Mouse (Mus musculus) mature B cell (primary cell): ENCODE measurements around the gene Hoxb8.

ENCODE experiments used
- in situ Hi-C: fragments of 300-500 bp; cut with MboI; formaldehyde crosslinking; loops from 2 replicates; pipeline ENCODE4 v1.14.3; 2019

Gene Hoxb8

DNA sequence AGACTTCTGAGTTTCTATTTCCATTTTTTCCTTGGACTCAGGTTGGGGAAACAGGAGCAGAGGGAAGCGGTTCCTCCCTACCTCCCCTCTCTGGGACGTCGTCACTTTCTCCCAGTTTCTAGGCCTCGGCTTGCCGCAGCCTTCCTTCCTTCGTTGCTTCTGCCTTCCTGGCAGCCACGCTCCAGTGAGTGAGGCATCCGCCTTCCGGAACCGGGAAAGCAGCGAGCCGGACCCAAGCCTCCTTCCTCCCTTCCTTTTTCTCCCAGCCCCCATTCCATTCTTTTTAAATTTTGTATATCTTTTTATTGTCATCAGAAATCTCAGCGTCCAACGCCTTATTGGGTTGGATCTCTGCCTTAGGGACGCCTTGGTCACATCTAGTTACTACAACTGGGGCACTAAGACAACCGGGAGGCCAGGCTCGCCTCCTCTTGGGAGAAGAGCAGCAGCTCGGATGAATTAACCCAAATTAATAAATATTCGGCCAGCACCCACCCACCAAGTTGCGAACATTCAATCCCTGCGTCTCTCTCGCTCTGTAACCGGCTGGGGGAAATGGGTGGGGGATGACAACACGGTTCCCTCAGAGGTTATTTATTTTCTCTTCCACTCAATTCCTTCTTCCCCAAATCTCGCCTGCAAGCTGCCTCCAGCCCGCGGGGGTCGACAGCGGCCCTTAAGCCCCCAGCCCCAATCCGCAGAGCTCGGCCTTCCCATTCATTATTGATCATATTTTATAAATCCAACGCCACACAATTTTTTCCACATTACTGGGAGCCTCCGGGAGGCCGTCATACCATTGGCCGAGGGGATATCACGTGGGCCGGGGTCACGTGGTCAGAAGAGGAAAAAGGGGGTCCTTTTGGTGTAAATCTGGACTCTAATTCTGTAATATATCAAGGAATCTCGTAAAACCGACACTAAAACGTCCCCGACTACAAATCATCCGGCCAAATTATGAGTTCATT, 4.3 kb downstream of the Hoxb8 start, which contains the start of gene Hoxb7:
Hoxb7 (plus strand) TSS at position 853 of the 968 bp plus-strand sequence.
- in situ Hi-C loops: loop anchor here (25.0 kb wide), 1 partner anchor 576 kb away; no protein-coding TSS in a partner anchor

DNA sequence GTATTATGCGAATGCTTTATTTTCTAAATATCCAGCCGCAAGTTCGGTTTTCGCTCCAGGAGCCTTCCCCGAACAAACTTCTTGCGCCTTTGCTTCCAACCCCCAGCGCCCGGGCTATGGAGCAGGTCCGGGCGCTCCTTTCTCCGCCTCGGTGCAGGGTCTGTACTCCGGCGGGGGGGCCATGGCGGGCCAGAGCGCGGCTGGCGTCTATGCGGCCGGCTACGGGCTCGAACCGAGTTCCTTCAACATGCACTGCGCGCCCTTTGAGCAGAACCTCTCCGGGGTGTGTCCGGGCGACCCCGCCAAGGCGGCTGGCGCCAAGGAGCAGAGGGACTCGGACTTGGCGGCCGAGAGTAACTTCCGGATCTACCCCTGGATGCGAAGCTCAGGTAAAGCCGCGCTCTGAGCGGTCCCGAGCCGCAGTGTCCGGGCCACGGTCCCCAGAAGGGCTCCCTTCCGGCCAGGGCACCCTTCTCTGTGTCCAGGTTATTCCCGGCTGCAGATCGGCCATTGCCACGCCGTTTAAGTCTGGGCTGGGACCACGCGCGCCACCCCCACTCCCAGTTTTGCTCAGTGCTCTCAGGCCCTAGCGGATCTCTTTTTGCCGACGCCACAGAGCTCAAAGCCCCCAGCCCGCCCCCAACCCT, 5.2 kb downstream of the Hoxb8 start:
- in situ Hi-C loops: loop anchor here (25.0 kb wide), 1 partner anchor 575 kb away; no protein-coding TSS in a partner anchor

DNA sequence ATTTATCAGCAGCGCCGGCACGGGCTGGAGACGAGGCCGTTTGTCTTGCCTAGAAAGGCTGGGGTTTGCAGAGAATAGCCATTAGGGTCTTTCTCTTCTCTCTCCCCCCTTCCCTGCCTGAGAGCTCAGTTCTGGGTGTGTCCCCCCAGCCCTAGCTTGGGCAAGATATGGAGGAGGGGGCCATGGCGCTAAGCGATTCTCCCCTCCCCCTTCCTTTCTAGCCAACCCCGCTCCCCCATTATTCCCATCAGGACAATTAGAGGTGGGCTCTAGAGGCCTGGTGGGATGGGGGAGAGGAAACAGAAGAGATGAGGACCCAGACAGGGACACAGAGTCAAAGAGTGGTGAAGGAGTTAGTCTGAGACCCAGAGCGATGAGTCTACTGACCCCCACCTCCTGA, 5.7 kb downstream of the Hoxb8 start:
- in situ Hi-C loops: loop anchor here (25.0 kb wide), 1 partner anchor 575 kb away; no protein-coding TSS in a partner anchor

DNA sequence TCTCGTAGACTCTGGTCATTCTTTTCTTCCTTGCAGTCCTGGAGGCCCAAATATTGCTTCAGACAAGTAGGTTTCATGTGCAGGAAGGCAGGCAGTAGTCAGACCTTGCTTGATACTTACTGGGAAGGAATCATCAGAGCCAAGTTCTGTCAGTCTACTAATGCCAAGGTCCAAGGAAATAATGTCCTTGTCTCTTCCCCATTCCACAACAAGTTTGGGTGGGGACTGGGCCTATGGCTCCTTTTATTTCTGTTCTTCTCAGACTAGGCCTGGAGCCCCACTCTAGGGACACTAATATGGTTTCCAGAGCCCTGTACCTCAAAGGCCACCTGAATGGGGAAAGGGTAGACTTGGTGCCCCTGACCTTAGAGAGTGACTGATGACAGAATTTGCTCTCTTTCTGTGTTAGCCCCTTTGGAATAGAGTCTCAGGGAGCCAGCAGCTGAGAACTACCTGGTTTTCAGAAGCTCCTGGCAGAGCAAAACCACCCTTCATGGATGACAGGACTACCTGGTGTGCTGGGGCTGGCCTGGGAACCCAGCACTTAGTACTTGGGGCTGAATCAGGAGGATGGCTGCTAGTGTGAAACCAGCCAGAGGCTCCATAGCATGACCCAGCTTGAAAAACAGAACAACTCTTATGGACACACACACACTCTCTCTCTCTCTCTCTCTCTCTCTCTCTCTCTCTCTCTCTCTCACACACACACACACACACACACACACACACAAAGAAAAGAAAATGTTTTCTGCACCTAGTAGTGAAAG, 6.9 kb downstream of the Hoxb8 start:
- in situ Hi-C loops: loop anchor here (25.0 kb wide), 1 partner anchor 574 kb away; no protein-coding TSS in a partner anchor

DNA sequence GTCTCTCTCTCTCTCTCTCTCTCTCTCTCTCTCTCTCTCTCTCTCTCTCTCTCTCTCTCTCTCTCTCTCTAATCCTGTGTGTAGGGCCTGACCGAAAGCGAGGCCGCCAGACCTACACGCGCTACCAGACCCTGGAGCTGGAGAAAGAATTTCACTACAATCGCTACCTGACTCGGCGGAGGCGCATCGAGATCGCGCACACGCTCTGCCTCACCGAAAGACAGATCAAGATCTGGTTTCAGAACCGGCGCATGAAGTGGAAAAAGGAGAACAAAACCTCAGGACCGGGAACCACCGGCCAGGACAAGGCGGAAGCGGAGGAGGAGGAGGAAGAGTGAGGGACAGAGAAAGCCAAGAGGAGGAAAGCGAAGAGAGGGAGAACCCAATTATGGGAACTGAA, 7.6 kb downstream of the Hoxb8 start:
- in situ Hi-C loops: loop anchor here (25.0 kb wide), 1 partner anchor 573 kb away; no protein-coding TSS in a partner anchor

DNA sequence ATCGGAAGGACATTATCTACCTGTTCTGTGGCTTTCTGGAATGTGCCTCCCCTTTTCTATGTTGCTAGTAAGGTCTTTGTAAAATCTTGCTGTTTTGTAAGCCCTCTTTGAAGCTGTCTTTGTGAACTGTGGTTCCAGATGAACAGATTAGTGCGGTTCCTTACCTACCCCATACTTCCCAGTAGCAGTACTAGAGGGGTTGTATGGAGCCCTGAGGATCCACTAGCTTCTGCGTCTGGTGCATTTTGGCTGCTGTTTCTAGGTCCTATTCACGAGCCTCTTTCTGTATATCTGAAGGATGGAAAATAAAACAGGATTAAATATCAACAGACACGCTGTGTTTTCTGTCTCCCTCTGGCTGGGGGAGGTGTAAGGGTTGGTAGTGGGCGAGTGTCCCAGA, 8.1 kb downstream of the Hoxb8 start:
- in situ Hi-C loops: loop anchor here (25.0 kb wide), 1 partner anchor 572 kb away; no protein-coding TSS in a partner anchor

DNA sequence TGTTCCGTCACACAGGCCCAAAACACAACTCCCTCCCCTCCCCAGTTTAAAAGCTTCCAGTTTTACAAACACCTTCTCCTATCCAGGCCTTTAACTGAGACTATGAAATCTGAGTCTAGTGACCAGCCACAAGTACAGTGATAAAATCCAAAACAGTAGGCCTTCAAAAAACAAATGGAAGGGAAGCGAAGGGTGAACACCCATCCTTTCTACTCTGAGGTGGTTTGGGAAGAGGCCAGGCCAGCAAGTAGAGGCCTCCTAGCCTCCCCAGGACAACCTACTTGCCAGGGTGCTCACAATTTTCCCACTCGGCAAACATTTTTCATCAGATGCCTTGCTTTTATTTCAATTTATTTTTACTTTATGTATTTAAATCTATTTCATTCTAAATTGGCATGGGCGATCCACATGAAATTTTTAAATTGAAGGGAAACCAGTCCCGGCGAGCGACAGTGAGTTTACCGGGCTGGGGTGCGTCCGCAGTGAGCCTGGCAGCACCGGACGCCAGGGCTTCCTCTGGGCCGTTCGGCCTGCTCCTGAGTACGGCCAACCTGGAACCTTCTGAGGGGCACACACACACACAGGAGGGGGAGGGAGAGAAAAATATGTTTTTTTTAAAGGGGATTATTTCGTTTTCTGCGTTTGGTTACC, 9.1 kb downstream of the Hoxb8 start:
- in situ Hi-C loops: loop anchor here (25.0 kb wide), 1 partner anchor 571 kb away; no protein-coding TSS in a partner anchor

DNA sequence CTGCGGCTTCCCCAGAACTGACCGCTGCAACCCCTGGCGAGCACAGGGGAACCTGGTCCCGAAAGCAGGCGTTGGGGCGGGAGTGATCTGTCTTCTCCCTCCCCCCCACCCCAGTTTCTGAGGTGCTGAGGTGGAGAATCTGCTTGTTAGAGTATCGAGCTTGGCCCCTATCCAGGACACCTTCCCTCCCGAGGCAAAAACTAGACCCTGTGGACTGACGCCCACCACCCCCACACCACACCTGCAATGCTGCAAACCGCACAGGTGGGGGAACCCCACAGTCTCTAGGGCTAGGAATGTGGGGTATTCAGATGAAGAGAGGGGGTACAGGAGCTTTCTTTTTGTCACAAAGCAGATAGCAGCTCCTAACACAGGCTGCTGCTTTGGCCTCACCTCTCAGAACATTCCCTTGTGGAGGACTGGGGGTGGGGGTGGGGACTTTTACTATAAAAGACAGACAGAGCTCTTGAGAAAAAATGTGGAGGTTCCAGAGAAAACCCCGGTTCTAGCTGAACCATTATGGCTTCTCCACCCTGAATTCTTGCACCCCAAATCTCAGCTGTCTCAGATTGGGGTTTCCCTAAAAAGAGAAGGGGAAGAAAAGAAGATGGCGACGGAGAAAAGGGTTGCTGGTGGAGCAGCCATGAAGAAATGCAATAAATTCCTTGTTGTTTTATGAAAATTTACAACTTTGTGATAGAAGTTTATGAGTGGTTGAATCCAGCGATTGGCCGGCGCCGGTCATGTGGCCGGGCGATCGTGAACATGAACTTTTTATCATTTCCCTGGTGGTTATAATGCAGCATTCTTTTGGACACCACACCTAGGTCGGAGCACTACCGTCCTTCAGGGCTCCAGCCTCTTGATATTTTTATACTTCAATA, 10.2 kb downstream of the Hoxb8 start, which contains the start of gene Hoxb6:
Hoxb6 (plus strand) TSS at position 796 of the 884 bp plus-strand sequence.
- in situ Hi-C loops: loop anchor here (25.0 kb wide), 1 partner anchor 570 kb away; no protein-coding TSS in a partner anchor

DNA sequence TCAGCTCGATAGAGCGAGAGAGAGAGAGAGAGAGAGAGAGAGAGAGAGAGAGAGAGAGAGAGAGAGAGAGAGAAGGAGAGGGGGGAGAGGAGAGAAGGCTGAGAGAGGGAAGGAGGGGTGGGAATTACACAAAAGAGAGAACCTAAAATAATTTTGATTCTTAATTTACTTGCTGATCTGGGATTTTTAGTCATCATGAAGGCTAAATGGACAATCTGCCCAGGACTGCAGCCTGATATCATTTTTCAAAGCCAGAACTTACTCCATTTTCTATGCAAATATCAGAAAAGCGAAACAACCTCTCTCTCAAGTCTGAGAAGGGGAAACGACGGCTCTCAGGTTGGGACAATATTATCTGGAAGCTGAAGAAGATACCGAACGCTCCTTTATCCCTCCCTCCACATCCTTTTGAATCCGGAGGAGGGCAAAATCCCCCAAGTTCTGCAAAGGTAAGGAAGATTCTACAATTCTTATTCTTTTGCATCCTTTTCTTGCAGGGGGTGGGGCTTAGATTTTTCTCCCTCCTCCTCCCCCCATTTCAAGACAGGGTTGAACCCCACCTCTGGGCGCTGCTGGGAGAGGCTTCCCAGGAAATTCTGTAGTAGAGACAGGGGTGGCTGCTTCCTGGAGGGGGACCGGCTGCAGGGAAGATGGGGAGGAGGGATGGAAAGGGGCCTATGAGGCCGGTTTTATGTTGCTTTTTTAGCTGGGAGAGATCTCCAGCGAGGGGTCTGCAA, 11.0 kb downstream of the Hoxb8 start:
- in situ Hi-C loops: loop anchor here (25.0 kb wide), 1 partner anchor 570 kb away; no protein-coding TSS in a partner anchor

DNA sequence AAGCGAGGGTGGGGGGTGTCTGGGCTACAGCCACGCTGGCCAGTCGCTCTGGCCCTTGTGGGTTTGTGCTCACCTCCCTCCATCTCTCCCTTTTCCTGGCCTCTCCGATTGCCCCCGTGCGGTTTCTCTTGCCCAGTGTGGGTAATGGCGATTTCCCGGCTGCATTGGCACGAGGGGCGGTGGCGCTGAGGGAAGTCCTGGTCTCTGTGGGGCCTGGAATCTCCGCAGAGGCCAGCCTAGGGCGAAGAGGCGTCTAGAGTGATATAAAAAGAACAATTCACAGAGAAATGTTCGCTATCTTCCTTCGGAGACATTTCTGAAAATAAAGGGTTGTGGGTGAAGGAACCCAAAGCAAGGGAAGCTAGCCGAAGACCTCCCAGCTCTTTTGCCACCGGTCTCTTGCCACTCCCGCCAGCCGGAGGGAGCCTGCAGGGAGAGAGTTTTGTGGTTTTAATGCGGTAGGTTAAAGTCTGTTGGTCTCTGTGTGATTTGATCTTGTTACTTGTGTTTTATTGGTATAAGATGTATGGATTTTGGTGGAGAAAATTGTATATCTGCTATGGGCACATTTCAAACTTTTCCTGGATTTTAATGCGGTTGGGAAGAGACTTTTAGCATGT, 11.7 kb downstream of the Hoxb8 start:
- in situ Hi-C loops: loop anchor here (25.0 kb wide), 1 partner anchor 569 kb away; no protein-coding TSS in a partner anchor

DNA sequence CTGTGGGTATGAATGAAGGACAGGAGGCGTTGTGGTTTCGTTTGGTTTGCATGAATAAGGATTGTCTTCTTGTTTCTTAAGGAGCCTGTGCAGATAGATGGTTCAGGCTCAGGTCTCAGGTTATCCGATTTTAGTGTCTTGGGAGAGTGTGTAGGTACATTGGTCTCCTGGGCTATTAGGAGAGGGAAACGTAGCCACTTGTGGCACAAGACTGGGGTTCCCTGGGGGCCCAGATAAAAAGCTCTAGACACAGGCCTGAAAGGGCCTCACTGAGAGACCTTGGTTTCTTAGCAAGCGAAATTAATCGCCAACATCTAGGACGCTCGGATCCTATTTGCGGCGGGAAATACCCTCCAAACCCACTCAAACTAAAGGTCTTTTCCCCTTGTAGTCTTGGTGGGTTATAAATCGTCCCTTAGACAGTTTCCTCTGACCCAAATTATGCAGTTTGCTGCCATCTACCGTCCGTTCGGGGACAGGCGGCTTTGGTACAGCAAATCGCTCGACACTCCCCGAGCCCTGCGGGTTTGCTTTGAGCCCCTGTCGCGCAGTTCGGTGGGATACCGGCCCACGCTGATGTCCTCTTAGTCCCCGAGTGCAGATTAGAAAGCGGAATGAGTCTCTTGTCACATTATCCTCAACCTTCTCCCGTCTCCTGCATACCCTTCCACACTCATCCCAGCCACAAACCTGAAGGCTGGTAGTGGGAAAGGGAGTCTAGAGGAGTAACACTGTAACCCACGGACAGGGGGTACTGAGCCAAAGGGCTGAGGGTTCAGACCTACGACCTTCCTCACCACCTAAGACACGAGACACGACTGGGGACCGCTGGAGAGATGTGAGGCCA, 12.8 kb downstream of the Hoxb8 start:
- in situ Hi-C loops: loop anchor here (25.0 kb wide), 1 partner anchor 568 kb away; no protein-coding TSS in a partner anchor

DNA sequence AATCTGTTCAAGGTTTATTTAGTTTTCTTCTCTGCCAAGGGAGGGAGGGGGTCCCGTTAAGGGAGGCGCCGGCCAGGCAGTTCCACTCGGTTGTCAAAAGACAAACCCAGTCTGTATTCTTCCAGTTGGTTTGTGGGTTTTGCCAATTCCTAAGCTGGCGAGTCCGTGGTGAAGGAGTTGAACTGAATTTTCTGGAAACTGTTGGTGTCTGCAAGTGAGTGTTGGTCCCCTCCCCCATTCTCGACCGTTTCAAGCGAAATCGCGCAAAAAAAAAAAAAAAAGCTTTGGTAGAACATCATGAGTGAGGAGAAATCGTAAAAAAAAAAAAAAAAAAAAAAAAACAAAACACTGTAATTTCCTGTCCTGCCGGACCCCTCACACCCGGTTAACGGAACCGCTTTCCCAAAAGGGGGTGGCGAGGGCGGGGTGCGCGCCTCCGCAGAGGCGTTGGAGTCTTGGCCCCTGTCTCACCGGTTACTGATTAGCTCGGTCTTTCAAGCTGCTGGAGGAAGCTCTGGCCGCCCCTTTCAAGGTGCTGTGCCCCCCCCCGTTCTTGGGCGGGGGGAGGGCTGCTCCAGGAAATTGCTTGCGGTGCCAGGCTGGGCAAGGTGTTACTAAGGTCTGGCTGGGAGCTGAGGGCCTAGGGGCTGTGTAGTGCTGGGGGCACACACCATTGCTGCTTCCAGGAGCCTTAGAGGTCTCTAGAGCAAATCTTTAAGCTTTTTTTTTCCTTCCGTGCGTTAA, 13.6 kb downstream of the Hoxb8 start:
- in situ Hi-C loops: loop anchor here (25.0 kb wide), 1 partner anchor 567 kb away; no protein-coding TSS in a partner anchor

DNA sequence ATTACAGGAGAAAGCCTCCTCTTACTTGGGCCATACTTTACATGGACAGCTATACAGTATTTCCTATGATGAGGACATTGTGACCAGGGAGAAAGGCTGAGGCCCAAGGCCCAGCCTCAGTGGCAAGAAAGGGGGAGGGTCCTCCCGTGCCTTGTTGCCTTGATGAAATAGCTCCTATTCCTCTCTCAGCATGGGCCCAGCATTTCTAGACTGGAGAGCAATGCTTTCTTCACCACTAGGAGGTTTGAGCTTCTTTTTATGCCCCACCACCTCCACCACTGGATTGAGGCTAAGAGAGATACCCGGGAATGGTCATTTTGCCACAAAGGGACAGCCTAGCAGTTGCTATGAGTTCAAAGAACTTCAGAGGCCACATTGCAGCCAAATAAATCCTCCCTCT, 15.3 kb downstream of the Hoxb8 start:
- in situ Hi-C loops: loop anchor here (25.0 kb wide), 1 partner anchor 565 kb away; no protein-coding TSS in a partner anchor

DNA sequence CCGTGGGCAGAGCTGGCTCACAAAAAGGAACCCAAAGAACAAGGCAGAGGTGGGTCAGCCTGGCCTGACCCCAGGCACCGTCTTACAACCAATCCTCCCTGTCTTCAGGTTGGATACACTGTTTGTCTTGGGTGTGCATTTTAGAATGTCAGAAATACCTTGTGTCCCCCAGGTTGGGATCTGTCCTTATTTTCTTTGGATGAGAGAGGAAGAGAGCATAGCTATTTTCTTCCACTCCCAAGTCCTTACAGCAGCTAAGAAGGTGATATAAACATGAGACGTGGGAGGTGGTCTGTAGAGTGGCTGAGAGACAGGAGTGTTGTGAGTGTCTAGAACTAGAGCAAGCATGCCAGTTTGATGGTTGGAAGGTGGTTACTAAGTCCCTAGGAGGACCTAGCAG, 15.7 kb downstream of the Hoxb8 start:
- in situ Hi-C loops: loop anchor here (25.0 kb wide), 1 partner anchor 565 kb away; no protein-coding TSS in a partner anchor

DNA sequence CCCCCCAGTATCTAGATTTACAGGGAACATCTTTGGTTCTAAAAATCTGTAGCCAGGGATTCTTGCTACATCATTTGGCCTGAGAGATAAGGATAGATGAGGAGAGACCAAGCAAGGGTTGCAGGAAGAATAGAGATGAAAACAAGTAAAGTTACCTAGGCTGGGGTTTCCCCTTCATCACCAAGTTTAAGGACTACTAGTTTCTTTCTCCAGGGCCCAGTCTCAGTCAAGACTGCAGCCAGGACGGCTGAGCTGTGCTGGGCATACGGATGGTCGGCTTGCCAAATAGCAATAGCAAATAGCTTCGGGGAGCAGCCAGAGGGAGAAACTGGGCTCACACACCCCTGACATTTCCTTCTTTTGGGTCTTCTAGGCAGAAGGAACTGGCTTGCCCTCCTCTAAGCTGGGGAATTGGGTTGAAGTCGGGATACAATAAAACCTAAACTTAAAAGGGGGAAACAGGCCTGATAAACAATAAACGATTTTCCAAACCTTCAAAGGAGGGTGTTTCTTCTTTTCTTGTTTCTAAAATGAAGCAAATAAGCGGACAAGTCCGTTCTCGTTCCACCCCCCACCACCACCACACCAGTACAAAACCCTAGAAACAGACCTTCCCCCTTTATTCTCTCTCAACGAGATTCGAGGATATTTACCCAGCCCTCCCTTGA, 16.4 kb downstream of the Hoxb8 start:
- in situ Hi-C loops: loop anchor here (25.0 kb wide), 1 partner anchor 564 kb away; no protein-coding TSS in a partner anchor
